Mouse (Mus musculus) ZHBTc4 (cell line): ENCODE data around the gene Brca2.
"Not testable (repeated sequence)": the region's sequence is repeated elsewhere in the genome, so short reads cannot be mapped to it uniquely, and the experiment has no call there.

Experiments used
- DNase-seq: peaks from one replicate; pipeline ENCODE4 v3.0.0-alpha.2; 2011; ENCODE audit warnings: low read depth, low spot score

The Brca2 gene

GRCm38 (mm10) chr5:150521937-150522866 lies at the start of gene Brca2:
TSS of gene Brca2 (plus strand) at chr5:150522630.
- peak; percentile 96 for DNase-seq

- no peak for DNase-seq
These were observed 45.1 kb upstream of the Brca2 start for GRCm38 (mm10) chr5:150477364-150477763.

GRCm38 (mm10) chr5:150478612-150479011 lies 43.8 kb upstream of the Brca2 start:
- DNase-seq = no peak

GRCm38 (mm10) chr5:150485198-150485597 lies 37.2 kb upstream of the Brca2 start:
- peak; percentile 39 for DNase-seq

GRCm38 (mm10) chr5:150490285-150490684 lies 32.1 kb upstream of the Brca2 start:
- no peak for DNase-seq

GRCm38 (mm10) chr5:150490821-150491220 lies 31.6 kb upstream of the Brca2 start:
- DNase-seq = no peak

- not testable (repeated sequence) for DNase-seq
These were observed 30.8 kb upstream of the Brca2 start for GRCm38 (mm10) chr5:150491573-150492173.

GRCm38 (mm10) chr5:150495792-150496191 lies 26.6 kb upstream of the Brca2 start:
- DNase-seq = peak; percentile 87

- no peak for DNase-seq
These were observed 11.8 kb upstream of the Brca2 start for GRCm38 (mm10) chr5:150510451-150511225.

GRCm38 (mm10) chr5:150513264-150513663 lies 9.2 kb upstream of the Brca2 start:
- peak; percentile 40 for DNase-seq

GRCm38 (mm10) chr5:150514027-150514426 lies 8.4 kb upstream of the Brca2 start:
- DNase-seq = no peak

- no peak for DNase-seq
These were observed 4.4 kb upstream of the Brca2 start, which contains the start of gene Zar1l for GRCm38 (mm10) chr5:150518064-150518463. TSS of gene Zar1l (minus strand) at chr5:150518164.

GRCm38 (mm10) chr5:150519551-150519950 lies 2.9 kb upstream of the Brca2 start:
- DNase-seq = peak; percentile 25

- no peak for DNase-seq
These were observed 421 bp downstream of the Brca2 start for GRCm38 (mm10) chr5:150522867-150523234.

GRCm38 (mm10) chr5:150525239-150525638 lies 2.8 kb downstream of the Brca2 start:
- DNase-seq = no peak

- no peak for DNase-seq
These were observed 18.9 kb downstream of the Brca2 start for GRCm38 (mm10) chr5:150541302-150541701.

GRCm38 (mm10) chr5:150543184-150543583 lies 20.8 kb downstream of the Brca2 start:
- no peak for DNase-seq

GRCm38 (mm10) chr5:150551637-150552036 lies 29.2 kb downstream of the Brca2 start:
- DNase-seq = no peak

GRCm38 (mm10) chr5:150559519-150560103 lies 37.2 kb downstream of the Brca2 start:
- DNase-seq = no peak

- DNase-seq = no peak
These were observed 38.4 kb downstream of the Brca2 start for GRCm38 (mm10) chr5:150560851-150561250.

- no peak for DNase-seq
These were observed 38.9 kb downstream of the Brca2 start for GRCm38 (mm10) chr5:150561376-150561775.

GRCm38 (mm10) chr5:150561783-150562182 lies 39.4 kb downstream of the Brca2 start:
- no peak for DNase-seq
